Mouse (Mus musculus) urinary bladder, postnatal 4 days (tissue): ENCODE measurements around the gene Lin52.
"Not testable (repeated sequence)": the region's sequence is repeated elsewhere in the genome, so short reads cannot be mapped to it uniquely, and the experiment has no call there.

Experiments
- DNase-seq, 2 experiments: peaks; one replicate each; pipeline ENCODE4 v3.0.0; 2021 to 2022; ENCODE audit warnings: low spot score in 2 of 2

Lin52 gene

DNA sequence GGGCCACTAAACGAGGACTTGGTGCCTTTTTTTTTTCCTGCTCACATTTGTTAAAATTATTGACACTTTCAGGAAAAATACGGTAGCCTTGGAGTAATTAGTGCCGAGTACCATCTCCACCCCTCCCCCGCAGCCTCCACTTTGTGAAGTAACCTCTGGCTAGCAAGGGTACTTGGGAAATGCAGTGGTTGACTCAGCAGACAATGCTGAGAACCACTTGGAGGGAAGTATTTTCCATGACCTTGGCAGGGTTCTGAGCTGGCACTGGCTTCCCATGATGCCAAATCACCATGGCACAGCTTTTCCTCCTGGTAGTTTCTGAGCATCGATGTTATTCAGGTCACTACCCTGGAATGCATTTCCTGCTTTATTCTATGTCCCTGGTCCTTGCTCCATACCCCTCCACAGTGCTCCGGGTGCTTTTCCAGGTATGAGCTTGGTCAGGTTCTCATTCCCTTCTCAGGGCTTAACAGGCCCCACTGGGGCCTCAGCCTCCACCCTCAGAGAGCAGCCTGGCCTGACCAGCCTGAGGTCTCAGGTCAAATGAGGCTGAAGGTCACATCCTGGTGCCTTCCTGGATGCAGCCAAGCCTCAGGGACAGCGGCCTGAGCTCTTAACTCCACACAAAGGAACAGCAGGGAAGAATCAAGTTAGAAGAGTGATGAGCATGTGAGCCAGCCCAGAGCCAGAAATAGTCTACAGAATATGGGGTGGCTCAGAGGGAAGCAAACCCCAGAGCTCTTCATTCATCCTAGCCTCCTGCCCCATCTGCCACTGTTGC, 82.7 kb downstream of the Lin52 start:
- DNase-seq: no peak

DNA sequence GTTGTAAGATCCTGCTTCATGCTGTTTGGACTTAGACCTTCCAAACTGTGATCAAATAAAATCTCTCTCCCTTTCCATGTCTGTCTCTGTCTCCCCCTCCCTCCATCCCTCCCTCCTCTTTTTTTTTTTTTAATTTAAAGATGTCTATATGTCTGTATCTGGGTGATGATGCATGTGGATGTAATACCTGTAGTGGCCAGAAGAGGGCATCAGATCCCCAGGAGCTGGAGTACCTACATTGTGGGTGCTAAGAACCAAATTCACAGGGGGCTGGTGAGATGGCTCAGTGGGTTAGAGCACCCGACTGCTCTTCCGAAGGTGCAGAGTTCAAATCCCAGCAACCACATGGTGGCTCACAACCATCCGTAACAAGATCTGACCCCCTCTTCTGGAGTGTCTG, 88.3 kb downstream of the Lin52 start:
- not testable (repeated sequence) for DNase-seq

DNA sequence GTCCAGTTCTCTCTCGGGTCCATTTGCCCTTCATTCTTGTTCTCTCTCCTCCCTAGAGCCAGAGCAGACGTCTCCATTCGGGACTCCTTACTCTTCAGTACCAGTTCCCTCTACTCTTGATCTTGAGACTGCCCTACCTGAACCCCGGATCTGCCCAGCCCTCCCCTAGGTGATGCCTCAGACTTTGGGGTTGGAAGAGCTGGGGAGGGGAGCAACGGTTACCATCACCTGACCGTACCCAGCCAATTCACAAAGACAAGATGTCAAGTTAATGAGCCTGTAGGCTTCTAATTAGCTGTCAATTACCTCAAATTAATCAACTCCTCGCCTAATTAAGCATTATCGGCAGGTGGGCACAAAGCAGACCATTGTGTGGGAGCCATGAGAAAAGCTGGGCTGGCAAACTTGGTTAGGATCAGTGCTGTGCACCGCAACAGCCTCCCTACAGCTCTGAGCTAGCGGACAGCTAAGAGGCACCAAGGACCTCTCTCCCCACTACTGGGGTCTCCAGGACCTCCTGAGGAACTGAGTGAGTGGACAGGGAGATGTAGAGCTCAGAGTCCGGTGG, 90.3 kb downstream of the Lin52 start:
- no peak for DNase-seq

DNA sequence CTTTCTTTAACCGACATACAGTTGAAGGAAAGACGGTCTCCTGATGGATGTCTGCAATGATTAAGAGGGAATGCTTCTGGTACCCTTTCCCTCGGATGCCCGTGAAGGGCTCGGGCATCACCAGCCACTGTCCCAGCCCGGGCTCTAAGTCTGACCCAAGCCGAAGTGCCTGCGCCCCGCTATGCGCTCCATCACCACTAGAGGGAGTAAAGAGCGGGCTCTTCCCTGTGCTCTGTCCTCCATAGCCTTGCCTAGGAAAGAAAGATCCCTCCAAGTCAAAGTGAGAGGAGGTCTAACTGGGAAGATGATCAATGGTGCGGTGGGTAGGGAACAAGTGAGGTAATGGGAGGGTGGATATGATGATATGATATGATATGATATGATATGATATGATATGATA, 94.8 kb downstream of the Lin52 start:
- DNase-seq: peak in 1 of 2 experiments; percentile 70

GRCm38 (mm10) chr12:84546577-84547085, 95.4 kb downstream of the Lin52 start:
- DNase-seq: no peak

DNA sequence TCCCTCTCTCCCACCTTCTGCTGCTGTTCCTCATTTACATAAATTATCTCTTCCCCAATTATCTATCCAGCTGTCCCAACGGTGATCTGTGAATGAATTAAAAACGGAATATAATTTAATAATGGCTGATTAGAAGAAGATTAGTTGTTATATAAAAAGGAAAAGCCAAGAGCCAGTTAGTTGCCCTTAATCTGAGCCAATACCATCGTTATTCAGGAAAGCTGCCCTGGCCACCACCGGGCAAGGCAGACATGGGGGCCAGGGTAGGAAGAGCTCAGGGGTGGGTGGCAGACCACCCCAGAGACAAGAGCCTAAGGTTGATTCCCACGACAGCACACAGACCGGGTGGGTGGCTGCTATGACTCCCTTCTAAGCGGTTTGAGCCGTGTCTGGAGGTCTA, 97.0 kb downstream of the Lin52 start:
- DNase-seq: no peak

DNA sequence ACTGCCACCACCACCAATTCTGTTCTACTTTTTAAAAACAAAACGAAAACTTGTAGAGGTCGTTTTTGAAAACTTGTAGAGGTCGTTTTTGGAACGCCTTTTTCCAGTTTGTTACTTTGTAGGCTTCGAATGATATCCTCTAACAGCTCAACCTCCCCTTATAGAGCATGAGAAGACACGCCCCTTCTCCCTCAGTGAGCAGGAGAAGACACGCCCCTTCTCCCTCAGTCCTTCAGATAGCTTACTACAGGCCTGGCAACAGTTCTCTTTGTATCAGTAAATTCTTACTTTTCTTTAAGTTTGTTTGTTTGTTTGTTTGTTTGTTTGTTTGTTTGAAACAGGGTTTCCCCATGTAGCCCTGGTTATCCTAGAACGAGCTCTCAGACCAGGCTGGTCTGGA, 104.0 kb downstream of the Lin52 start:
- no peak for DNase-seq

- DNase-seq: no peak
Observed at GRCm38 (mm10) chr12:84562558-84562957, 111.3 kb downstream of the Lin52 start.

- no peak for DNase-seq
Observed at GRCm38 (mm10) chr12:84567576-84567975, 116.4 kb downstream of the Lin52 start.

GRCm38 (mm10) chr12:84569336-84569970, 118.2 kb downstream of the Lin52 start, which contains the start of gene Vsx2:
TSS of gene Vsx2 (plus strand) at chr12:84569762.
- DNase-seq: no peak

DNA sequence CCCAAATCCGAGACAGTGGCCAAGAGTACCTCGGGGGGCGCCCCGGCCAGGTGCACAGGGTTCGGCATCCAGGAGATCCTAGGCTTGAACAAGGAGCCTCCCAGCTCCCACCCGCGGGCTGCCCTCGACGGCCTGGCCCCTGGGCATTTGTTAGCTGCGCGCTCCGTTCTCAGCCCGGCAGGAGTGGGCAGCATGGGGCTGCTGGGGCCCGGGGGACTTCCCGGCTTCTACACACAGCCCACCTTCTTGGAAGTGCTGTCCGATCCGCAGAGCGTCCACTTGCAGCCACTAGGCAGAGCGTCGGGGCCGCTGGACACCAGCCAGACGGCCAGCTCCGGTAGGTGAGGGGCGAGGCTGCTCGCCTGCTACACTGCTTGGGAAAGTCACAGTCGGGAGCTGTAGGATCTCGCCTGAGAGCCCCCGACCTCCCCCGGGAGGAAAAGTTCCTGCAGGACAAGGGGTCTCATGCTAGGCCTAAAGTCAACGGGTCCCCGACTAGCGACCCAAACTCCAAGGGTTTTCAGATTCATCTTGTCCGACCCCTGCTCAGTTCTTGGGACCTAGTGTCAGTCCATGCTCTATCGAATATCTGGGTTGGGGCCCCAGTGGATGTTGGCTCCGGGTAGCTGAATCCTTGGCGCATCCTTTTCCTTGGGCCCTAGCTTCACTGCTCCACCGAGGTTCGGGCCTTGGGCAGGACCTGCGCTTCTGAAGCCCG, 118.9 kb downstream of the Lin52 start:
- no peak for DNase-seq

GRCm38 (mm10) chr12:84570694-84571415, 119.6 kb downstream of the Lin52 start:
- no peak for DNase-seq

GRCm38 (mm10) chr12:84571466-84572340, 120.5 kb downstream of the Lin52 start:
- DNase-seq: no peak

DNA sequence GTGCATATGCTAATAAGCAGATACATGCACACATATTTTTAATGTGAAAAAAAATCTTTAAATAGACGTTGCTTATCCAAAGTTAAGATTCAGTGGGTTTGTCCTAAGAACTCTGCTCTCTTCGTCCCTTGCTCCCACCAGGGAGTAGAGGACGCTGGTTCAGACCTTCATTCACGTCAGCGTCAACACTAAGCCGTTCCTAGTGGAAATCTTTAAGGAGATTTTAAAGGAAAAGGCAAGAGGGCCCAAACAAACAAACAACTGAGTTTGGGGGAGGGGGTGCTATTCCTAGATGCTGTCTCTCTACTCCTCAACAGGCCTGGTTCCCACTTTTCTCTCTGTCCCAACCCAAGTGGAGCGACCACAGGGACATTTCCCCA, 121.1 kb downstream of the Lin52 start:
- no peak for DNase-seq

- DNase-seq: no peak
Observed at GRCm38 (mm10) chr12:84573094-84573493, 121.9 kb downstream of the Lin52 start.

DNA sequence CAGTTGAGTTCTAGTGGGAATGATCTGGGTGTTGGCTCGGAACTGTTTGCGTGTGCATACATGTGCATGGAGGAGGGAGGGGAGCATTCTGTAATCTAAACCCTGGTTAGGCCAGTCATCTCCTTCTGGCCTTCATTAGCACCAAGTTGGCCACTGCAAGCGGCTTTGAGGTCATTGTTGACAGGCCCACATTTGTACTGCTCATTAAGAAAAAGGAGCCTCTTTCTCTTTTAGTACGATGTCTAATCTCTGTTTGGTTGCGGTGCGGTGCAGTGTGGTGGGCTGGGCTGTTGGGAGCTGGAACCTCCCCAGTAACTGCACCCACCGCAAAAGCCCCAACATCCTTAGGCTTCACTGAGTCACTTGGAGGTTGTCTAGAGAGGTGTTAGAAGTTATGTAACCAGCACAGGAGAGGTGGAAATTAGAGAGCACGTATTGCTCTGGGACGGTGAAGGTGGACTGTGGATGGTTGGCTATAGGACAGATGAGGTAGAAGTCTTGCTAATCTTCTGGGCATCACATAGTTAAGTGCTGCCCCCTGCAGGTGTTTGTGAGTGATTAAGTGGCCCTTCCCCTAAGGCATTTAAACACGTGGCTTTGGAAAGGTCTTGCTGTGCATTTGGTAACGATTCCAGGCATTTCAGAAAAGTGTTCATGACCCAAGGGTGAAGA, 126.7 kb downstream of the Lin52 start:
- no peak for DNase-seq

DNA sequence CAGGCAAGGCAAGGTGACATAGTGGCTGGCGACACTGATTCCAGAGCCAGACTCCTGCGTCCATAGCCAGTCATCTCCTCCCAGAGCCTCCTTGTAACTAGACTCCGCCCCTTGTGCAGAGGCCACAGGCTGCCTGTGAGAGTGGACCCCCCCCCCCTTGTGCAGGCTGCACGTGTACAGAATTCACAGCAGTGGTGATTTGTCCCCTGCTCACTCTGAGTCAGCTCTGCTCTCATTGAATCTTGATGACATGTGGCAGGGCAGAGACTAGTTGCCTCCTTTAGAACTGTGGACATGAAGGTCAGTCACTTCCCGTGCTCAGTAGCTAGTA, 127.2 kb downstream of the Lin52 start:
- no peak for DNase-seq

- DNase-seq: no peak
Observed at GRCm38 (mm10) chr12:84581285-84581684, 130.1 kb downstream of the Lin52 start.

DNA sequence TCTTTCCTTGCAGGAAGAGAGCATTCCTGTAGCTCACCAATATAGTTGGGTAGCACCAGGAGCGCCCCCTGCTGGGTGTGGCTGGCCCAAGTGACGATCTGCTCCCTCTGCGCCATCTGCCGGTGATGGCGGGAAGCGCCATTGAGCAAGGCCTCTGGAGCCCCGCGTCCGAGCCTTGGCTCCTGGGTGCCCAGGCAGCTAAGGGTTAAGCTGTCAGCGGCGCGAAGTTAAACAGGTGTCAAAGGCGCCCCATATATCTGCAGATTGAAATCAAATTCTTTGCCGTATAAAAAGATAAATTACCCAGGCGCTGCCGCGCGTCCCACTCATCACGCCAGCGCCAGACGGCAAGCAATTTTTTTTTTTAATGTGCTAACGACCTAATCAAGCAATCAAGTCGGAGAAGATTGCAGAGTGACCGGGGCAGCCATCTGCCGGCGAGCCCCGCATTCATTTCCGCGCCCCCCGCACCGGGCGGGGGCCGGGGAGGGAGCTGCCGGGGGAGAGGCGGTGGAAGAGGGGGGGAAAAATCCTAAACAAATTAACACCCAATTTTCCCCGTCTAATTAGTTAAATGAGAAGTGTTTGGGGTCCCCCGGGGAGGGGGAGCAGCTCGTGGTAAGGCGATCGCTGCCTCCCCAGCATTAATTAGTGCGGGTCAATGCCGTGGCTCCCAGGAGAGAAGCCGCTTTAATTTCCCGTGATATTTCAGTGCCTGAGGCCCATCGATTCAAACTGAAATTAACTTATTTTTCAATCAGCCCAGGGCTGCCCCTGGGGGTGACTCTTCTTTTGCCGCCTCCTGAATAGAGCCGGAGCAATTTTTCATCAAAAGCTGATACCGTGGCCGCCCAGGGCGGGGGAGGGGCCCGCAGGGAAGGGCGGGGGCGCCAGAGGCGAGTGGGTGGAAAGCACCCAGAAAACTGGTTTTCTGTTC, 138.9 kb downstream of the Lin52 start:
- DNase-seq: peak; percentile 76 to 91
